Mouse (Mus musculus): ENCODE data around the gene Rars2. TPM values are rescaled to one million over a fixed set of nuclear protein-coding genes. Genes with fewer than 3 reads are reported as not detected.

The Rars2 gene
- total RNA-seq, 2 experiments from 2014 or later, result 14.0 to 21.1 TPM

DNA sequence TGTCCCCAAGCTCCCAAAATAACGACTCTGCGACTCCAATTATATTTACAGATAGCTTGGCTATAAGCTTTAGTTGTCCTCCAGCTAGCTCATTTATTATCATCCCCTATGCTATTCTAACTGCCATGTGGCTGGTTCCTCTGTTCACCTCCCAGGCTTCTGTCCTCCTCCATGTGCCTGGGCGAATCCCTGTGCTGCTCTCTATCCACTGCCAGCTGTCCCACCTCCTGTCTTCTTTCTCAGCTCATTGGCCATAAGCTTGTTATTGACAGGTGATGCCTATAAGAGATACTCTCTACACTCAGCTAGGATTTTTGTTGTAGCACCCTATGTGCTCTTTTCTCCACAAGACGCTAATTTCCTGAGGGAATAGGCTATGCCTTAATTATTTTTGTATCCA is 23.1 kb downstream of the Rars2 start:
- intact Hi-C loops (cut with DNase I; ENCODE audit: low total_unique reads), result no loop called here
- no peak for DNase-seq

- intact Hi-C loops (cut with DNase I; ENCODE audit: low total_unique reads), result no loop called here
- no peak for DNase-seq
Observed at GRCm38 (mm10) chr4:34639745-34640364, 25.1 kb downstream of the Rars2 start.

DNA sequence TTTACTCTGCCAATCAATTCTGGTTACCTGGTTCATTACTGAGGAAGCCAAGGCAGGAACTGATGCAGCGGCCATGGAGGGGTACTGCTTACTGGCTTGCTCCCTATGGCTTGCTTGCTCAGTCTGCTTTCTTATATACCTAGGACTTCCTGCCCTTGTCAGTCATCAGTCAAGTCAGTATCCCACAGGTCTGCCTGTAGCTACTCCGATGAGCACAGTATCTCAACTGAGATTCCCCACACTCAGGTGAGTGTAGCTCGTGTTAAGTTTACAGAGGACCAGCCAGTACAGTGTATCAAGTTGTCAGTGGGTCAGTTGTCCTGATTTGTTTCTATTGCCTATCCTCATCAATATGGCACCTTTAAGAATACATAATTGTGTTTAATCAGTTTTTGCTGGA is 26.0 kb downstream of the Rars2 start:
- intact Hi-C loops (cut with DNase I; ENCODE audit: low total_unique reads), result no loop called here
- no peak for DNase-seq

DNA sequence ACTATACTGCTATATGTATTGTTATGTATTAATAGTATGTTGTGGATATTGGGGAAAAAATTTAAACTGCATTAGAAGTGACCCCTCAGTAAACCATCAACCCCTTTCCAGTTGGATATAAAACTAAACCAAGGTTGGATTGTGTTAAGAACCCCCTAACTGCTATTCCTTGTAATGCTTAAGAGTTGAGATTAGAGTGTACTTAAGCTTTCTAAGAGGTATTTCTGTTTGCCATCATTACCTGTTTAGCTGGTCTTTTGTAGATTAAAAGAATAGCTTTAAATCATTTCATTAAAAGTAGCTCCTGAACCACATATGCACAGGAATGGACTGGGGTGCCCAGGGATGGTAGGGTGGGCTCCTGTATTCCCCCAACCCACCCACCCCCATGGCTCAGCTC is 30.0 kb downstream of the Rars2 start:
- intact Hi-C loops (cut with DNase I; ENCODE audit: low total_unique reads), result no loop called here
- DNase-seq, result no peak

- no peak for DNase-seq
- intact Hi-C loops (cut with DNase I; ENCODE audit: low total_unique reads), result no loop called here
Observed at GRCm38 (mm10) chr4:34653179-34653578, 38.4 kb downstream of the Rars2 start.

- intact Hi-C loops (cut with DNase I; ENCODE audit: low total_unique reads), result no loop called here
- no peak for DNase-seq
Observed at GRCm38 (mm10) chr4:34656101-34656500, 41.3 kb downstream of the Rars2 start.

DNA sequence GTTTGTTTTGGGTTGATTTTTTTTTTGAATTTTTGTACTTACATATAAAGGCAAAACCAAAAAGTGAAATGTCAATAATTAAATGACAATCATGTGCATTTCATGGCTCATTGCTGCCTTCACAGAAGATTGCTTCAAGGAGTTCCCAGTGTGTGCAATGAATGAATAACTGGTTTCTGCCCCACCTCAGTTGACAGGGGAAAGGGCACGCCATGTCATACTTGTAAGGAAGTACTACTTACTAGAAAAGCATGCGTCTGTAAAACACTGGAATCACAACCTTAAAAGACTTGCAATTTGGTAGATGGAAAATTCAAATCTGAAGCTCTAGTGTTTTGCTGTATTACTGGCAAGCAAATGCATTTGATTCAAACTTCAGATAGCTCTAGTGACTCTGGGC is 44.3 kb downstream of the Rars2 start:
- intact Hi-C loops (cut with DNase I; ENCODE audit: low total_unique reads), result no loop called here

GRCm38 (mm10) chr4:34661514-34661913 is 46.8 kb downstream of the Rars2 start:
- intact Hi-C loops (cut with DNase I; ENCODE audit: low total_unique reads), result no loop called here
- DNase-seq, result no peak

More for the DNA sequence above, 44.3 kb downstream of the Rars2 start:
- DNase-seq, result no peak

DNA sequence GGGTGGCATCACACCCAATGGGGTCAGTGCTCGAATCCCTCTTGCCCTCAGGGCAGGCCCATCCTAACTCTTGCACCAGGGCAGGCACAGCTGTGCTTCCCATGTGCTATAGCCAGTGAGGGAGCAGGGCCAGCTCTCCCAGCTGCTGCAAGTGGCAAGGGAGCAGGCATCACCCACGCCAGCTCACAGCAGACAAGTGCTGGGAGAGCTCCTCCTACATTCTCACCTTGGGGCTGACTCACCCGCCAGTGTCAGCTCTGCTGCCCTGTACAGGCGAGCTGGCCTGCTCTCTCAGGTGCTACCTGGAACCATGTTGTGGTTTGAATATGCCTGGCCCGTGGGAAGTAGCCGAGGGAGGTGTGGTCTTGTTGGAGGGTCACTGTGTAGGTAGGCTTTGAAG is 47.2 kb downstream of the Rars2 start:
- intact Hi-C loops (cut with DNase I; ENCODE audit: low total_unique reads), result no loop called here
- DNase-seq, result no peak

GRCm38 (mm10) chr4:34667923-34668322 is 53.2 kb downstream of the Rars2 start:
- intact Hi-C loops (cut with DNase I; ENCODE audit: low total_unique reads), result no loop called here

DNA sequence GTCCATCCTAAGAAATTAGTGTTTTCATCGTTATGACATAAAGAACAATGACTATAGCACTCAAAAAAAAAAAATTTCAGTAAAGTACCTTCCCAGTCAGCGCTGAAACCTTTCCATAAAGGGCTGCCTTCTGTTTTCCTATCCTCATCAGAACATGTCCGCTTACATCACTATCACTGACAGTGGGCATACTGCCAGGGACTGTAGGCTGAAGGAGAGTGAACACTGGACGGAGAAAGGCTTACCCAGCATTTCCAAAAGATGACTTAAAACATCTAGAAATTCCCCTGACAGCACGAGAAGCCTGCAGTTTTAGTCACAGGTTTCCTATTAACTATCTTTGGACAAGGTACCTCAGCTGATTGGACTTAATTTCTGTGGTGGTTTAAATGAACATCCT is 59.0 kb downstream of the Rars2 start:
- intact Hi-C loops (cut with DNase I; ENCODE audit: low total_unique reads), result no loop called here
- no peak for DNase-seq

More at GRCm38 (mm10) chr4:34667923-34668322, 53.2 kb downstream of the Rars2 start:
- no peak for DNase-seq

GRCm38 (mm10) chr4:34680530-34680929 is 65.8 kb downstream of the Rars2 start:
- intact Hi-C loops (cut with DNase I; ENCODE audit: low total_unique reads), result loop anchor here (10.0 kb wide), 1 partner anchor 94 kb away; the partner anchor contains the start of gene Smim8
- peak; percentile 16 for DNase-seq

DNA sequence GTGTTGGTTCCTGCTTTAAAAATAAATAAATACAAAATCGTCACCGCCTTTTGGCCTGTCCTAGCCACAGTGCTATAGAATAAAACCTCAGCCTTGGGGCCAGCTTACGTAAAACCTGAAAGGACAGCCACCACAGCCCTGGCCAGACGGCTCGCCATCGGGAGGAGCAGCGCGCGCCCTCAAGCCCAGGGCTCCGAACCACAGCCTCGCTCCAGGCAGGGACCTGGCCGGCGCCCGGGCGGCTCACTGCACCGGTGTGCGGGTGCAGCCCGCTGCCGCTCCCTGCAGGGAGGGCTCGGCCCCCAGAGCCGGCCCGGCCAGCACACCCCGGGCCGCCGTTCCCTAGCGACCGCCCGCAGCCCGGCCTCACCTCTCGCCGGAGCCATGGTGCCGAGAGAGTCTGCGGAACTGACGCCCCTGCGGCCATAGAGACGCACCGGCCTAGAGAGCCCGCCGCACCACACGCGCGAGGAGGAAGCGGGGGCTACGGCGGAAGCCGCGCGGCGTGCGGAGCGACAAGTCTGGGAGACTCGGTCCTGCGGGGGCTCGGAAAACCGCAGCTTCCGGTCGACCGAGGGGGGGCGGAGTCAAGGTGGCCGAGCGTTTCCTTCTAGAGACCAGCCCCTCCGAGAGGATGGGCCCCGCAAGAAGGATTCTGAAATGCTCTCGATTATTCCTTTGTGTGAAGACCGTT is 72.3 kb downstream of the Rars2 start, which contains the start of gene Slc35a1:
Slc35a1 (minus strand) TSS at position 565 of the 694 bp plus-strand sequence.
- peak; percentile 95 for DNase-seq
- intact Hi-C loops (cut with DNase I; ENCODE audit: low total_unique reads), result loop anchor here (10.0 kb wide), 1 partner anchor 88 kb away; the partner anchor contains the start of gene Smim8

GRCm38 (mm10) chr4:34688021-34688420 is 73.3 kb downstream of the Rars2 start:
- intact Hi-C loops (cut with DNase I; ENCODE audit: low total_unique reads), result loop anchor here (10.0 kb wide), 1 partner anchor 87 kb away; the partner anchor contains the start of gene Smim8
- DNase-seq, result no peak

- DNase-seq, result peak; percentile 48
- intact Hi-C loops (cut with DNase I; ENCODE audit: low total_unique reads), result no loop called here
Observed at GRCm38 (mm10) chr4:34701528-34701927, 86.8 kb downstream of the Rars2 start.

GRCm38 (mm10) chr4:34702231-34702630 is 87.5 kb downstream of the Rars2 start:
- no peak for DNase-seq
- intact Hi-C loops (cut with DNase I; ENCODE audit: low total_unique reads), result no loop called here

DNA sequence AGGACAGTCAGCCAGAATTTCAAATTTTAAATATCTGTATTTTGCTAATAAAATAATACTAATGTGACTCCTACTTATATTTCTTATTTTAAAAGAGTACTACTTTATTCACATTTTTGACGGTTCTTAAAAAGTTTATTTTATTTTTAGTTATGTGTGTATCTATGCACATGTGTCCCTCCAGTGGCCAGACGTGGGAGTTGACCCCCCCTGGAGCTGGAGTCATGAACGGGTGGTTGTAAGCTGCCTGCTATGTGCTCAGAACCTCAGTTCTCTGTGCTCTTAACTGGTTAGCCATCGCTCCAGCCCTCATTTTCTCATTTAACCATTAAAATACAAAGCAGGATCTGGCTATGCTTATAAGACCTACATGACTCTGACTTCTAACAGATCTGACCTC is 88.3 kb downstream of the Rars2 start:
- intact Hi-C loops (cut with DNase I; ENCODE audit: low total_unique reads), result no loop called here
- no peak for DNase-seq

GRCm38 (mm10) chr4:34707248-34707647 is 92.5 kb downstream of the Rars2 start:
- intact Hi-C loops (cut with DNase I; ENCODE audit: low total_unique reads), result no loop called here
- DNase-seq, result no peak

GRCm38 (mm10) chr4:34708127-34708526 is 93.4 kb downstream of the Rars2 start:
- DNase-seq, result no peak
- intact Hi-C loops (cut with DNase I; ENCODE audit: low total_unique reads), result no loop called here
